Mouse (Mus musculus): ENCODE data around the gene Ybx3. TPM values are rescaled to one million over a fixed set of nuclear protein-coding genes. Genes with fewer than 3 reads are reported as not detected.

Ybx3 gene
- polyA plus RNA-seq, 1 experiment from 2014 or later, result 24.2 TPM

GRCm38 (mm10) chr6:131359543-131359942 lies 28.7 kb downstream of the Ybx3 start:
- Histone ChIP-seq H3K27me3 (replicated peaks) (no peaks in the 10 kb centered on the region), H3K4me2 (replicated peaks) (no peak overlapping the region), H3K9ac (no peak overlapping the region), H3K9me3 (no peaks in the 10 kb centered on the region), H3K4me1 (no peaks in the 10 kb centered on the region), H3K36me3 (peaks cover 6% of the 10 kb centered on the region; the same call in 1 of the 2 replicates), H3K27ac (no peak overlapping the region), H3K4me3 (no peak overlapping the region)
- WGBS, result 84% methylated on average over 2 of the region's 2 CpGs
- ATAC-seq (ENCODE audit: low FRiP score, low read depth), result no peak

GRCm38 (mm10) chr6:131354913-131355312 lies 33.4 kb downstream of the Ybx3 start:
- 0 out of 2 replicates have a peak, but pooled peaks cover 3% of the 10 kb centered on the region for H3K4me1 ChIP-seq
- no peaks in the 10 kb centered on the region for H3K27me3 ChIP-seq (replicated peaks)
- H3K4me3 ChIP-seq, result no peak overlapping the region
- no peaks in the 10 kb centered on the region for H3K9me3 ChIP-seq
- ATAC-seq (ENCODE audit: low FRiP score, low read depth), result no peak
- H3K4me2 ChIP-seq (replicated peaks), result no peak overlapping the region
- WGBS, result 45% methylated on average over 4 of the region's 4 CpGs
- no peak overlapping the region for H3K27ac ChIP-seq
- no peak overlapping the region for H3K9ac ChIP-seq
- no peaks in the 10 kb centered on the region for H3K36me3 ChIP-seq

- peak; percentile 89 for ATAC-seq (ENCODE audit: low FRiP score, low read depth)
- no peaks in the 10 kb centered on the region for H3K27me3 ChIP-seq (replicated peaks)
- H3K27ac ChIP-seq, result no peak within 1 kb of the TSS
- peak within 1 kb of the TSS; percentile 29 for H3K4me3 ChIP-seq
- 3% methylated on average over 16 of the region's 16 CpGs for WGBS
- H3K4me2 ChIP-seq (replicated peaks), result peak within 1 kb of the TSS; percentile 62
- H3K9me3 ChIP-seq, result no peaks in the 10 kb centered on the region
- H3K36me3 ChIP-seq, result no peaks in the 10 kb centered on the region
- H3K4me1 ChIP-seq, result 0 out of 2 replicates have a peak, but pooled peaks cover 3% of the 10 kb centered on the region
- H3K9ac ChIP-seq, result peak within 1 kb of the TSS; percentile 22; the same call in 1 of the 2 replicates
These were observed 34.8 kb downstream of the Ybx3 start, which contains the start of gene Styk1 for GRCm38 (mm10) chr6:131353352-131353919. Gene Styk1, minus strand, starts transcription at chr6:131353597.

GRCm38 (mm10) chr6:131347026-131347425 lies 41.2 kb downstream of the Ybx3 start:
- H3K4me2 ChIP-seq (replicated peaks), result no peak overlapping the region
- H3K4me3 ChIP-seq, result no peak overlapping the region
- H3K27ac ChIP-seq, result no peak overlapping the region
- no peaks in the 10 kb centered on the region for H3K36me3 ChIP-seq
- no peak overlapping the region for H3K9ac ChIP-seq
- no peak for ATAC-seq (ENCODE audit: low FRiP score, low read depth)
- no peaks in the 10 kb centered on the region for H3K4me1 ChIP-seq
- H3K27me3 ChIP-seq (replicated peaks), result no peaks in the 10 kb centered on the region
- 87% methylated on average over 2 of the region's 2 CpGs for WGBS
- H3K9me3 ChIP-seq, result no peaks in the 10 kb centered on the region

- no peak overlapping the region for H3K4me2 ChIP-seq (replicated peaks)
- H3K27ac ChIP-seq, result no peak overlapping the region
- H3K9ac ChIP-seq, result no peak overlapping the region
- H3K9me3 ChIP-seq, result no peaks in the 10 kb centered on the region
- WGBS, result 87% methylated on average over 7 of the region's 7 CpGs
- H3K27me3 ChIP-seq (replicated peaks), result no peaks in the 10 kb centered on the region
- H3K36me3 ChIP-seq, result no peaks in the 10 kb centered on the region
- no peak overlapping the region for H3K4me3 ChIP-seq
- H3K4me1 ChIP-seq, result no peaks in the 10 kb centered on the region
- ATAC-seq (ENCODE audit: low FRiP score, low read depth), result no peak
These were observed 43.9 kb downstream of the Ybx3 start for GRCm38 (mm10) chr6:131344346-131344745.

- H3K36me3 ChIP-seq, result no peaks in the 10 kb centered on the region
These were observed 48.2 kb downstream of the Ybx3 start for GRCm38 (mm10) chr6:131340082-131340481.

GRCm38 (mm10) chr6:131339309-131339708 lies 49.0 kb downstream of the Ybx3 start:
- Histone ChIP-seq H3K9me3 (0 out of 2 replicates have a peak, but pooled peaks cover 4% of the 10 kb centered on the region), H3K4me3 (no peak overlapping the region), H3K9ac (no peak overlapping the region), H3K27ac (no peak overlapping the region), H3K36me3 (no peaks in the 10 kb centered on the region), H3K27me3 (replicated peaks) (no peaks in the 10 kb centered on the region), H3K4me1 (no peaks in the 10 kb centered on the region), H3K4me2 (replicated peaks) (no peak overlapping the region)
- no peak for ATAC-seq (ENCODE audit: low FRiP score, low read depth)
- WGBS, result 79% methylated on average over 3 of the region's 3 CpGs

More at GRCm38 (mm10) chr6:131340082-131340481, 48.2 kb downstream of the Ybx3 start:
- Histone ChIP-seq H3K27ac (no peak overlapping the region), H3K27me3 (replicated peaks) (no peaks in the 10 kb centered on the region), H3K4me2 (replicated peaks) (no peak overlapping the region), H3K9ac (no peak overlapping the region), H3K9me3 (0 out of 2 replicates have a peak, but pooled peaks cover 4% of the 10 kb centered on the region), H3K4me1 (no peaks in the 10 kb centered on the region), H3K4me3 (no peak overlapping the region)
- no peak for ATAC-seq (ENCODE audit: low FRiP score, low read depth)
- WGBS, result 71% methylated on average over 3 of the region's 3 CpGs

- WGBS, result 82% methylated on average over 1 of the region's 1 CpGs
- Histone ChIP-seq H3K9me3 (0 out of 2 replicates have a peak, but pooled peaks cover 4% of the 10 kb centered on the region), H3K27me3 (replicated peaks) (no peaks in the 10 kb centered on the region), H3K9ac (no peak overlapping the region), H3K4me1 (no peaks in the 10 kb centered on the region), H3K36me3 (no peaks in the 10 kb centered on the region), H3K4me3 (no peak overlapping the region), H3K4me2 (replicated peaks) (no peak overlapping the region), H3K27ac (no peak overlapping the region)
- no peak for ATAC-seq (ENCODE audit: low FRiP score, low read depth)
These were observed 49.5 kb downstream of the Ybx3 start for GRCm38 (mm10) chr6:131338787-131339186.

- no peak overlapping the region for H3K27ac ChIP-seq
- no peak overlapping the region for H3K4me3 ChIP-seq
- H3K9ac ChIP-seq, result no peak overlapping the region
- no peaks in the 10 kb centered on the region for H3K9me3 ChIP-seq
- H3K36me3 ChIP-seq, result no peaks in the 10 kb centered on the region
- ATAC-seq (ENCODE audit: low FRiP score, low read depth), result no peak
- no peaks in the 10 kb centered on the region for H3K27me3 ChIP-seq (replicated peaks)
- H3K4me2 ChIP-seq (replicated peaks), result no peak overlapping the region
- WGBS, result 83% methylated on average over 2 of the region's 2 CpGs
- H3K4me1 ChIP-seq, result no peaks in the 10 kb centered on the region
These were observed 61.2 kb downstream of the Ybx3 start for GRCm38 (mm10) chr6:131327076-131327475.

- Histone ChIP-seq H3K36me3 (no peaks in the 10 kb centered on the region), H3K4me3 (no peak overlapping the region), H3K4me1 (no peaks in the 10 kb centered on the region), H3K27me3 (replicated peaks) (no peaks in the 10 kb centered on the region), H3K9me3 (no peaks in the 10 kb centered on the region), H3K27ac (no peak overlapping the region), H3K4me2 (replicated peaks) (no peak overlapping the region), H3K9ac (no peak overlapping the region)
- ATAC-seq (ENCODE audit: low FRiP score, low read depth), result no peak
- WGBS, result 75% methylated on average over 3 of the region's 3 CpGs
These were observed 66.2 kb downstream of the Ybx3 start for GRCm38 (mm10) chr6:131321854-131322639.

GRCm38 (mm10) chr6:131316155-131317101 lies 71.8 kb downstream of the Ybx3 start:
- no peaks in the 10 kb centered on the region for H3K36me3 ChIP-seq
- no peak overlapping the region for H3K4me3 ChIP-seq
- H3K4me1 ChIP-seq, result no peaks in the 10 kb centered on the region
- no peak overlapping the region for H3K9ac ChIP-seq
- no peak for ATAC-seq (ENCODE audit: low FRiP score, low read depth)
- no peaks in the 10 kb centered on the region for H3K27me3 ChIP-seq (replicated peaks)
- H3K9me3 ChIP-seq, result no peaks in the 10 kb centered on the region
- WGBS, result 80% methylated on average over 7 of the region's 7 CpGs
- H3K4me2 ChIP-seq (replicated peaks), result no peak overlapping the region
- H3K27ac ChIP-seq, result no peak overlapping the region

All from neural tube, embryonic 12.5 days (tissue).